Mouse (Mus musculus): Measurements from ENCODE around the gene Lrp8. TPM values are rescaled to one million over a fixed set of nuclear protein-coding genes. Genes with fewer than 3 reads are reported as not detected.

Lrp8 gene
- 3.4 and 4.2 TPM in 2 replicates for polyA plus RNA-seq (2015; fragmentation: Nextera tagmentation; extraction: Ambion mirVana)

- H3K27ac ChIP-seq, result peak within 1 kb of the TSS; percentile 77
- under 1% methylated on average over 30 of the region's 44 CpGs for WGBS
- peak within 1 kb of the TSS; percentile 100 for H3K4me2 ChIP-seq (replicated peaks)
- H3K36me3 ChIP-seq, result no peaks in the 10 kb centered on the region
- peaks cover 11% of the 10 kb centered on the region for H3K4me1 ChIP-seq (replicated peaks)
- H3K4me3 ChIP-seq (replicated peaks), result peak within 1 kb of the TSS; percentile 78
- H3K9me3 ChIP-seq, result no peaks in the 10 kb centered on the region
- no peak for ATAC-seq
- 0 out of 2 replicates have a peak, but pooled peaks cover 2% of the 10 kb centered on the region for H3K27me3 ChIP-seq (replicated peaks)
- peak within 1 kb of the TSS; percentile 64 for H3K9ac ChIP-seq
Measured at GRCm38 (mm10) chr4:107802185-107802449, at the start of gene Lrp8. Gene Lrp8 (plus strand): TSS chr4:107802261.

GRCm38 (mm10) chr4:107756222-107756621, 45.8 kb upstream of the Lrp8 start:
- Histone ChIP-seq H3K9me3 (no peaks in the 10 kb centered on the region), H3K27me3 (replicated peaks) (no peaks in the 10 kb centered on the region), H3K36me3 (no peaks in the 10 kb centered on the region), H3K9ac (no peak overlapping the region), H3K4me3 (replicated peaks) (no peak overlapping the region), H3K27ac (no peak overlapping the region), H3K4me1 (replicated peaks) (0 out of 2 replicates have a peak, but pooled peaks cover 2% of the 10 kb centered on the region), H3K4me2 (replicated peaks) (no peak overlapping the region)
- no peak for ATAC-seq
- WGBS, result 23% methylated on average over 10 of the region's 10 CpGs

- WGBS, result 67% methylated on average over 15 of the region's 15 CpGs
- no peaks in the 10 kb centered on the region for H3K9me3 ChIP-seq
- H3K27ac ChIP-seq, result no peak overlapping the region
- no peak overlapping the region for H3K4me2 ChIP-seq (replicated peaks)
- no peak overlapping the region for H3K4me3 ChIP-seq (replicated peaks)
- no peak overlapping the region for H3K9ac ChIP-seq
- ATAC-seq, result no peak
- no peaks in the 10 kb centered on the region for H3K27me3 ChIP-seq (replicated peaks)
- no peaks in the 10 kb centered on the region for H3K36me3 ChIP-seq
- H3K4me1 ChIP-seq (replicated peaks), result 0 out of 2 replicates have a peak, but pooled peaks cover 2% of the 10 kb centered on the region
Measured at GRCm38 (mm10) chr4:107757487-107758470, 44.3 kb upstream of the Lrp8 start.

GRCm38 (mm10) chr4:107758938-107759337, 43.1 kb upstream of the Lrp8 start:
- Histone ChIP-seq H3K4me3 (replicated peaks) (no peak overlapping the region), H3K4me1 (replicated peaks) (0 out of 2 replicates have a peak, but pooled peaks cover 2% of the 10 kb centered on the region), H3K9ac (no peak overlapping the region), H3K27me3 (replicated peaks) (no peaks in the 10 kb centered on the region), H3K36me3 (no peaks in the 10 kb centered on the region), H3K27ac (no peak overlapping the region), H3K4me2 (replicated peaks) (no peak overlapping the region), H3K9me3 (no peaks in the 10 kb centered on the region)
- 84% methylated on average over 9 of the region's 9 CpGs for WGBS
- ATAC-seq, result no peak

GRCm38 (mm10) chr4:107763001-107763400, 39.1 kb upstream of the Lrp8 start:
- Histone ChIP-seq H3K36me3 (no peaks in the 10 kb centered on the region), H3K4me2 (replicated peaks) (no peak overlapping the region), H3K27me3 (replicated peaks) (no peaks in the 10 kb centered on the region), H3K4me3 (replicated peaks) (no peak overlapping the region), H3K9ac (no peak overlapping the region), H3K27ac (no peak overlapping the region), H3K9me3 (no peaks in the 10 kb centered on the region), H3K4me1 (replicated peaks) (no peaks in the 10 kb centered on the region)
- WGBS, result 54% methylated on average over 3 of the region's 3 CpGs
- ATAC-seq, result no peak

- ATAC-seq, result peak; percentile 78
- no peaks in the 10 kb centered on the region for H3K4me1 ChIP-seq (replicated peaks)
- no peak overlapping the region for H3K4me2 ChIP-seq (replicated peaks)
- 93% methylated on average over 2 of the region's 2 CpGs for WGBS
- no peak overlapping the region for H3K4me3 ChIP-seq (replicated peaks)
- H3K27me3 ChIP-seq (replicated peaks), result no peaks in the 10 kb centered on the region
- H3K9ac ChIP-seq, result no peak overlapping the region
- no peaks in the 10 kb centered on the region for H3K9me3 ChIP-seq
- H3K36me3 ChIP-seq, result no peaks in the 10 kb centered on the region
- H3K27ac ChIP-seq, result no peak overlapping the region
Measured at GRCm38 (mm10) chr4:107763598-107763997, 38.5 kb upstream of the Lrp8 start.

- H3K27ac ChIP-seq, result no peak overlapping the region
- no peaks in the 10 kb centered on the region for H3K36me3 ChIP-seq
- no peak overlapping the region for H3K4me2 ChIP-seq (replicated peaks)
- H3K9ac ChIP-seq, result no peak overlapping the region
- ATAC-seq, result no peak
- WGBS, result 71% methylated on average over 9 of the region's 9 CpGs
- H3K4me3 ChIP-seq (replicated peaks), result no peak overlapping the region
- H3K9me3 ChIP-seq, result no peaks in the 10 kb centered on the region
- H3K27me3 ChIP-seq (replicated peaks), result no peaks in the 10 kb centered on the region
- no peaks in the 10 kb centered on the region for H3K4me1 ChIP-seq (replicated peaks)
Measured at GRCm38 (mm10) chr4:107765196-107765813, 36.8 kb upstream of the Lrp8 start.

- H3K36me3 ChIP-seq, result no peaks in the 10 kb centered on the region
- no peak overlapping the region for H3K27ac ChIP-seq
- no peak overlapping the region for H3K9ac ChIP-seq
- no peaks in the 10 kb centered on the region for H3K9me3 ChIP-seq
- no peak overlapping the region for H3K4me2 ChIP-seq (replicated peaks)
- WGBS, result 81% methylated on average over 5 of the region's 5 CpGs
- H3K4me3 ChIP-seq (replicated peaks), result no peak overlapping the region
- no peaks in the 10 kb centered on the region for H3K27me3 ChIP-seq (replicated peaks)
- no peak for ATAC-seq
- H3K4me1 ChIP-seq (replicated peaks), result no peaks in the 10 kb centered on the region
Measured at GRCm38 (mm10) chr4:107766182-107766581, 35.9 kb upstream of the Lrp8 start.

GRCm38 (mm10) chr4:107772122-107772825, 29.8 kb upstream of the Lrp8 start:
- no peak overlapping the region for H3K27ac ChIP-seq
- H3K36me3 ChIP-seq, result no peaks in the 10 kb centered on the region
- WGBS, result 82% methylated on average over 16 of the region's 16 CpGs
- no peak overlapping the region for H3K4me2 ChIP-seq (replicated peaks)
- peaks cover 5% of the 10 kb centered on the region; the same call in 1 of the 2 replicates for H3K4me1 ChIP-seq (replicated peaks)
- H3K9ac ChIP-seq, result no peak overlapping the region
- H3K9me3 ChIP-seq, result no peaks in the 10 kb centered on the region
- ATAC-seq, result no peak
- no peak overlapping the region for H3K4me3 ChIP-seq (replicated peaks)
- H3K27me3 ChIP-seq (replicated peaks), result no peaks in the 10 kb centered on the region

- 70% methylated on average over 2 of the region's 2 CpGs for WGBS
- H3K27me3 ChIP-seq (replicated peaks), result no peaks in the 10 kb centered on the region
- no peaks in the 10 kb centered on the region for H3K36me3 ChIP-seq
- H3K4me3 ChIP-seq (replicated peaks), result no peak overlapping the region
- no peak overlapping the region for H3K27ac ChIP-seq
- H3K9me3 ChIP-seq, result no peaks in the 10 kb centered on the region
- no peak overlapping the region for H3K4me2 ChIP-seq (replicated peaks)
- H3K4me1 ChIP-seq (replicated peaks), result peaks cover 10% of the 10 kb centered on the region; the same call in 1 of the 2 replicates
- no peak overlapping the region for H3K9ac ChIP-seq
- ATAC-seq, result no peak
Measured at GRCm38 (mm10) chr4:107774868-107775267, 27.2 kb upstream of the Lrp8 start.

GRCm38 (mm10) chr4:107775672-107776071, 26.4 kb upstream of the Lrp8 start:
- Histone ChIP-seq H3K27me3 (replicated peaks) (no peaks in the 10 kb centered on the region), H3K36me3 (no peaks in the 10 kb centered on the region), H3K4me1 (replicated peaks) (peaks cover 10% of the 10 kb centered on the region; the same call in 1 of the 2 replicates), H3K4me3 (replicated peaks) (no peak overlapping the region), H3K4me2 (replicated peaks) (no peak overlapping the region), H3K9ac (no peak overlapping the region), H3K9me3 (no peaks in the 10 kb centered on the region), H3K27ac (no peak overlapping the region)
- no peak for ATAC-seq
- WGBS, result 46% methylated on average over 7 of the region's 7 CpGs

GRCm38 (mm10) chr4:107776990-107777673, 24.9 kb upstream of the Lrp8 start:
- ATAC-seq, result no peak
- Histone ChIP-seq H3K9ac (no peak overlapping the region), H3K27ac (no peak overlapping the region), H3K4me1 (replicated peaks) (peaks cover 10% of the 10 kb centered on the region; the same call in 1 of the 2 replicates), H3K36me3 (no peaks in the 10 kb centered on the region), H3K4me2 (replicated peaks) (no peak overlapping the region), H3K4me3 (replicated peaks) (no peak overlapping the region), H3K9me3 (no peaks in the 10 kb centered on the region), H3K27me3 (replicated peaks) (no peaks in the 10 kb centered on the region)
- WGBS, result 62% methylated on average over 5 of the region's 5 CpGs
